Mouse (Mus musculus): Measurements from ENCODE around the gene Sh3bp5. TPM values are rescaled to one million over a fixed set of nuclear protein-coding genes. Genes with fewer than 3 reads are reported as not detected.

The Sh3bp5 gene
- polyA plus RNA-seq, 1 experiment from 2014 or later = 26.7 TPM

- H3K9me3 ChIP-seq (ENCODE audit: control insufficient read depth, low read length) = no peaks in the 10 kb centered on the region
- DNase-seq (ENCODE audit: low spot score) (no peak), ATAC-seq (ENCODE audit: insufficient number of reproducible peaks, low FRiP score, low TSS enrichment, low read depth) (no peak)
- 86% methylated on average over 8 of the region's 8 CpGs for WGBS
- no peak overlapping the region for H3K4me3 ChIP-seq (ENCODE audit: low read depth, low read length)
- no peak overlapping the region for H3K27ac ChIP-seq (replicated peaks; ENCODE audit: low read depth, low read length)
- peaks cover 12% of the 10 kb centered on the region for H3K36me3 ChIP-seq (ENCODE audit: control insufficient read depth, insufficient read depth, low read length)
- H3K4me1 ChIP-seq (ENCODE audit: control insufficient read depth, insufficient read depth, low read length) = peaks cover 6% of the 10 kb centered on the region; the same call in 1 of the 2 replicates
- H3K9ac ChIP-seq (ENCODE audit: low read length) = no peak overlapping the region
- no peak overlapping the region for H3K4me2 ChIP-seq (ENCODE audit: low read depth, severe bottlenecking)
- no peaks in the 10 kb centered on the region for H3K27me3 ChIP-seq (ENCODE audit: control insufficient read depth, insufficient read depth, low read length)
These were observed 53.6 kb downstream of the Sh3bp5 start for GRCm38 (mm10) chr14:31382276-31382675.

- Histone ChIP-seq H3K27me3 (ENCODE audit: control insufficient read depth, insufficient read depth, low read length) (no peaks in the 10 kb centered on the region), H3K9me3 (ENCODE audit: control insufficient read depth, low read length) (no peaks in the 10 kb centered on the region), H3K4me3 (ENCODE audit: low read depth, low read length) (no peak overlapping the region), H3K36me3 (ENCODE audit: control insufficient read depth, insufficient read depth, low read length) (peaks cover 21% of the 10 kb centered on the region), H3K27ac (replicated peaks; ENCODE audit: low read depth, low read length) (no peak overlapping the region), H3K4me1 (ENCODE audit: control insufficient read depth, insufficient read depth, low read length) (no peaks in the 10 kb centered on the region), H3K9ac (ENCODE audit: low read length) (no peak overlapping the region), H3K4me2 (ENCODE audit: low read depth, severe bottlenecking) (no peak overlapping the region)
- 93% methylated on average over 3 of the region's 3 CpGs for WGBS
- no peak for DNase-seq (ENCODE audit: low spot score)
- ATAC-seq (ENCODE audit: insufficient number of reproducible peaks, low FRiP score, low TSS enrichment, low read depth) = no peak
These were observed 59.5 kb downstream of the Sh3bp5 start for GRCm38 (mm10) chr14:31376331-31376730.

- peaks cover 23% of the 10 kb centered on the region for H3K36me3 ChIP-seq (ENCODE audit: control insufficient read depth, insufficient read depth, low read length)
These were observed 61.5 kb downstream of the Sh3bp5 start for GRCm38 (mm10) chr14:31374390-31374789.

GRCm38 (mm10) chr14:31369377-31369776 lies 66.5 kb downstream of the Sh3bp5 start:
- peaks cover 10% of the 10 kb centered on the region for H3K36me3 ChIP-seq (ENCODE audit: control insufficient read depth, insufficient read depth, low read length)
- ATAC-seq (ENCODE audit: insufficient number of reproducible peaks, low FRiP score, low TSS enrichment, low read depth) = no peak
- H3K4me2 ChIP-seq (ENCODE audit: low read depth, severe bottlenecking) = no peak overlapping the region
- H3K4me3 ChIP-seq (ENCODE audit: low read depth, low read length) = no peak overlapping the region
- no peak overlapping the region for H3K9ac ChIP-seq (ENCODE audit: low read length)
- no peak overlapping the region for H3K27ac ChIP-seq (replicated peaks; ENCODE audit: low read depth, low read length)
- H3K4me1 ChIP-seq (ENCODE audit: control insufficient read depth, insufficient read depth, low read length) = no peaks in the 10 kb centered on the region
- H3K9me3 ChIP-seq (ENCODE audit: control insufficient read depth, low read length) = no peaks in the 10 kb centered on the region
- H3K27me3 ChIP-seq (ENCODE audit: control insufficient read depth, insufficient read depth, low read length) = no peaks in the 10 kb centered on the region
- WGBS = 92% methylated on average over 3 of the region's 3 CpGs
- no peak for DNase-seq (ENCODE audit: low spot score)

More at GRCm38 (mm10) chr14:31374390-31374789, 61.5 kb downstream of the Sh3bp5 start:
- Histone ChIP-seq H3K27me3 (ENCODE audit: control insufficient read depth, insufficient read depth, low read length) (no peaks in the 10 kb centered on the region), H3K27ac (replicated peaks; ENCODE audit: low read depth, low read length) (no peak overlapping the region), H3K4me1 (ENCODE audit: control insufficient read depth, insufficient read depth, low read length) (no peaks in the 10 kb centered on the region), H3K9ac (ENCODE audit: low read length) (no peak overlapping the region), H3K4me2 (ENCODE audit: low read depth, severe bottlenecking) (no peak overlapping the region), H3K4me3 (ENCODE audit: low read depth, low read length) (no peak overlapping the region), H3K9me3 (ENCODE audit: control insufficient read depth, low read length) (no peaks in the 10 kb centered on the region)
- 95% methylated on average over 6 of the region's 6 CpGs for WGBS
- ATAC-seq (ENCODE audit: insufficient number of reproducible peaks, low FRiP score, low TSS enrichment, low read depth) = no peak
- DNase-seq (ENCODE audit: low spot score) = no peak

GRCm38 (mm10) chr14:31367951-31368350 lies 67.9 kb downstream of the Sh3bp5 start:
- H3K4me2 ChIP-seq (ENCODE audit: low read depth, severe bottlenecking) = no peak overlapping the region
- no peak overlapping the region for H3K4me3 ChIP-seq (ENCODE audit: low read depth, low read length)
- H3K27me3 ChIP-seq (ENCODE audit: control insufficient read depth, insufficient read depth, low read length) = no peaks in the 10 kb centered on the region
- DNase-seq (ENCODE audit: low spot score) = no peak
- no peaks in the 10 kb centered on the region for H3K4me1 ChIP-seq (ENCODE audit: control insufficient read depth, insufficient read depth, low read length)
- 94% methylated on average over 7 of the region's 7 CpGs for WGBS
- no peak for ATAC-seq (ENCODE audit: insufficient number of reproducible peaks, low FRiP score, low TSS enrichment, low read depth)
- H3K27ac ChIP-seq (replicated peaks; ENCODE audit: low read depth, low read length) = no peak overlapping the region
- H3K36me3 ChIP-seq (ENCODE audit: control insufficient read depth, insufficient read depth, low read length) = peaks cover 17% of the 10 kb centered on the region
- H3K9me3 ChIP-seq (ENCODE audit: control insufficient read depth, low read length) = no peaks in the 10 kb centered on the region
- H3K9ac ChIP-seq (ENCODE audit: low read length) = no peak overlapping the region

GRCm38 (mm10) chr14:31365350-31365749 lies 70.5 kb downstream of the Sh3bp5 start:
- H3K4me3 ChIP-seq (ENCODE audit: low read depth, low read length) = no peak overlapping the region
- DNase-seq (ENCODE audit: low spot score) (peak; percentile 75), ATAC-seq (ENCODE audit: insufficient number of reproducible peaks, low FRiP score, low TSS enrichment, low read depth) (no peak)
- H3K36me3 ChIP-seq (ENCODE audit: control insufficient read depth, insufficient read depth, low read length) = peaks cover 12% of the 10 kb centered on the region
- no peaks in the 10 kb centered on the region for H3K4me1 ChIP-seq (ENCODE audit: control insufficient read depth, insufficient read depth, low read length)
- H3K27me3 ChIP-seq (ENCODE audit: control insufficient read depth, insufficient read depth, low read length) = no peaks in the 10 kb centered on the region
- H3K27ac ChIP-seq (replicated peaks; ENCODE audit: low read depth, low read length) = no peak overlapping the region
- H3K9me3 ChIP-seq (ENCODE audit: control insufficient read depth, low read length) = no peaks in the 10 kb centered on the region
- H3K9ac ChIP-seq (ENCODE audit: low read length) = no peak overlapping the region
- H3K4me2 ChIP-seq (ENCODE audit: low read depth, severe bottlenecking) = no peak overlapping the region

- Histone ChIP-seq H3K9me3 (ENCODE audit: control insufficient read depth, low read length) (no peaks in the 10 kb centered on the region), H3K4me1 (ENCODE audit: control insufficient read depth, insufficient read depth, low read length) (no peaks in the 10 kb centered on the region), H3K4me2 (ENCODE audit: low read depth, severe bottlenecking) (no peak overlapping the region), H3K27me3 (ENCODE audit: control insufficient read depth, insufficient read depth, low read length) (no peaks in the 10 kb centered on the region), H3K36me3 (ENCODE audit: control insufficient read depth, insufficient read depth, low read length) (peaks cover 12% of the 10 kb centered on the region), H3K9ac (ENCODE audit: low read length) (no peak overlapping the region), H3K4me3 (ENCODE audit: low read depth, low read length) (no peak overlapping the region), H3K27ac (replicated peaks; ENCODE audit: low read depth, low read length) (no peak overlapping the region)
- ATAC-seq (ENCODE audit: insufficient number of reproducible peaks, low FRiP score, low TSS enrichment, low read depth) = no peak
- 92% methylated on average over 4 of the region's 4 CpGs for WGBS
- DNase-seq (ENCODE audit: low spot score) = no peak
These were observed 71.3 kb downstream of the Sh3bp5 start for GRCm38 (mm10) chr14:31364589-31364988.

GRCm38 (mm10) chr14:31362236-31362635 lies 73.6 kb downstream of the Sh3bp5 start:
- Histone ChIP-seq H3K4me1 (ENCODE audit: control insufficient read depth, insufficient read depth, low read length) (no peaks in the 10 kb centered on the region), H3K4me3 (ENCODE audit: low read depth, low read length) (no peak overlapping the region), H3K36me3 (ENCODE audit: control insufficient read depth, insufficient read depth, low read length) (peaks cover 13% of the 10 kb centered on the region), H3K27ac (replicated peaks; ENCODE audit: low read depth, low read length) (no peak overlapping the region), H3K27me3 (ENCODE audit: control insufficient read depth, insufficient read depth, low read length) (no peaks in the 10 kb centered on the region), H3K4me2 (ENCODE audit: low read depth, severe bottlenecking) (no peak overlapping the region), H3K9ac (ENCODE audit: low read length) (no peak overlapping the region), H3K9me3 (ENCODE audit: control insufficient read depth, low read length) (no peaks in the 10 kb centered on the region)
- WGBS = 89% methylated on average over 2 of the region's 2 CpGs
- ATAC-seq (ENCODE audit: insufficient number of reproducible peaks, low FRiP score, low TSS enrichment, low read depth) = no peak
- no peak for DNase-seq (ENCODE audit: low spot score)

- no peaks in the 10 kb centered on the region for H3K36me3 ChIP-seq (ENCODE audit: control insufficient read depth, insufficient read depth, low read length)
These were observed 90.5 kb downstream of the Sh3bp5 start for GRCm38 (mm10) chr14:31345367-31345766.

More at GRCm38 (mm10) chr14:31345367-31345766, 90.5 kb downstream of the Sh3bp5 start:
- no peak overlapping the region for H3K9ac ChIP-seq (ENCODE audit: low read length)
- no peak for DNase-seq (ENCODE audit: low spot score)
- ATAC-seq (ENCODE audit: insufficient number of reproducible peaks, low FRiP score, low TSS enrichment, low read depth) = no peak
- no peaks in the 10 kb centered on the region for H3K9me3 ChIP-seq (ENCODE audit: control insufficient read depth, low read length)
- H3K4me3 ChIP-seq (ENCODE audit: low read depth, low read length) = no peak overlapping the region
- H3K27me3 ChIP-seq (ENCODE audit: control insufficient read depth, insufficient read depth, low read length) = no peaks in the 10 kb centered on the region
- H3K4me2 ChIP-seq (ENCODE audit: low read depth, severe bottlenecking) = no peak overlapping the region
- WGBS = 94% methylated on average over 1 of the region's 1 CpGs
- no peaks in the 10 kb centered on the region for H3K4me1 ChIP-seq (ENCODE audit: control insufficient read depth, insufficient read depth, low read length)
- H3K27ac ChIP-seq (replicated peaks; ENCODE audit: low read depth, low read length) = no peak overlapping the region

Measured in limb, embryonic 11.5 days (tissue).